Mouse (Mus musculus): ENCODE data around the gene Tceal5.

Gene Tceal5

GRCm38 (mm10) chrX:136172118-136172551 lies 31.5 kb downstream of the Tceal5 start, which contains the start of gene Tceal8:
Tceal8 (minus strand) TSS chrX:136172342.
- DNase-seq (ENCODE audit: low read depth, low spot score): peak; percentile 59

GRCm38 (mm10) chrX:136171189-136172117 lies 32.2 kb downstream of the Tceal5 start:
- no peak for DNase-seq (ENCODE audit: low read depth, low spot score)

GRCm38 (mm10) chrX:136170625-136171024 lies 33.1 kb downstream of the Tceal5 start:
- DNase-seq (ENCODE audit: low read depth, low spot score): no peak
